Mouse (Mus musculus) stomach, postnatal 0 days (tissue): ENCODE results near the gene Eea1.

Experiments used
- CTCF ChIP-seq: IDR thresholded peaks from 2 replicates; pipeline ENCODE4 v1.5.1; 2016; ENCODE audit warnings: antibody characterized with exemption, low read depth, mild to moderate bottlenecking, moderate library complexity
- EP300 ChIP-seq: optimal IDR thresholded peaks from 2 replicates; pipeline ENCODE3; 2016; ENCODE audit warnings: antibody characterized with exemption

- TF ChIP-seq CTCF = no peak
- TF ChIP-seq EP300 = no peak
These were observed 133.9 kb downstream of the Eea1 start for GRCm38 (mm10) chr10:96074386-96074785.
